Mouse (Mus musculus): Measurements from ENCODE around the gene Hoxb13.

DNA sequence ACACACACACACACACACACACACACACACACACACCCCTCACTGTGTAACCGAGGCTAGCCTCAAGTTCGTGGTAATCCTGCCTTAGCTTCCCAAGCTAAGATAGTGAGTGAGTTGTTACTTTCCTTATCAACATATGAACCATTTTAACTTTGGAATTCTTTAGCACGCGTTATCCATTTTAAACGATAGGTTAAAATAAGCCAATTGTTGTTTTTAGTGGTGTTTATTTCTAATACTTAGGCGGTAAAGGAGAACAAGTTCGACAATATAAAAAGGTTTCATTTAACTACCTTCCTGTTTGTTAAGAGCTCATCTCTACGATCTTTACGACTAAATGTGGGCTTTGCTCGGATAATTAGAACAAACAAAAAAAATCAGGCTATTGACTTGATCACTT is 17.3 kb upstream of the Hoxb13 start:
- no peak for TF ChIP-seq CTCF (IDR thresholded peaks at IDR 0.05)
- no peak for TF ChIP-seq EP300 (IDR thresholded peaks at IDR 0.05)

Data from lung, postnatal 0 days (tissue).